Mouse (Mus musculus) ovary, adult 18-20 months (tissue): ENCODE data around the gene Ch25h.

Experiments
- DNase-seq: peaks from one replicate; pipeline ENCODE4 v3.0.0; 2022; ENCODE audit warnings: low spot score, mixed read lengths

Gene Ch25h

DNA sequence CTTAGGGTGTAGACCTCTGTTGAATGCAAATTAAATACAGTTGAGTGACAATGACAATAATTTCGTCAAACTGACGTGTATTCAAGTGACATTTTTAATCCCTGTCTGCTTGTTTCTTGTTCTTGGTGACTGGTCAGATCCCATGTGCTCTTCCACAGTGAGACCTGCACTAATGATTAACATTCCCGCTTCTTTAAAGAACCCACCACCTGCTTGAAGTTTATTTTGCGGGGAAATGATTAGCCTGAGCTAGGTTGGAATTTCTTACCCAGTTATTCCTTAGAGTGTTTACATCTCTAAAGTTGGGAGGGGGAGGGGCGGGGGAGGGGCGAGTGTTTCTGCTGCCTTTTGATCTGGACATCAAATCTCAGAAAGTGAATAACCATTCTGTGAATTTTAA lies 6.7 kb downstream of the Ch25h start:
- no peak for DNase-seq

- no peak for DNase-seq
Observed at GRCm38 (mm10) chr19:34464453-34464852, 10.5 kb downstream of the Ch25h start.

GRCm38 (mm10) chr19:34461451-34462019 lies 13.4 kb downstream of the Ch25h start:
- DNase-seq: no peak

- DNase-seq: no peak
Observed at GRCm38 (mm10) chr19:34450784-34451370, 24.1 kb downstream of the Ch25h start.

- no peak for DNase-seq
Observed at GRCm38 (mm10) chr19:34448851-34449250, 26.1 kb downstream of the Ch25h start.

DNA sequence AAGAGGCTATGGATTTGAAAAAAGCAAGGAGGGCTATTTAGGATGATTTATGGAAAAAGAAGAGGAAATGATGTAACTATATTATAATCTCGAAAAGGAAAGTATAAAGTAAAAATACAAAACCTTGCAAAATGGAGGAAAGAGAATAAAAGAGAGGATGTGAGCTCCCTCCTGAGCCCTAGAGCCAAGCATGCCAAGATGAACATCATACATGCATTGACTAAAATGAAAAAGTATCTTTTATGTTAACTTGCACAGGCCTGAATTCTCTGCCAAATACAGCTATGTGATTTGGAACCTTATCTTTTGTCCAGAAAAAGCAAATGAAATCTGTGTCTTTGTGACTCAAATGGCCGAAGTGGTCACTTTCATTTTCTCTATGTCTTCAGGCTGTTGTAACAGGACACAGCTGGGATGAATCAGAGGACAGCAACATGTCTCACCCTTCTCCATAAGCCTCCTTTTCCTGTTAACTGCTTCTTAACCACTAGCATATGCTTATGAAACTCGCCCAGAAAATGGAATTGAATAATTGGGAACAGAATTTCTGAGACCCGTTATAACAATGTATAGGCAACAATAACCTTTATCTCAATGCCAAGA lies 29.5 kb downstream of the Ch25h start:
- DNase-seq: no peak

- DNase-seq: no peak
Observed at GRCm38 (mm10) chr19:34444785-34445184, 30.2 kb downstream of the Ch25h start.

DNA sequence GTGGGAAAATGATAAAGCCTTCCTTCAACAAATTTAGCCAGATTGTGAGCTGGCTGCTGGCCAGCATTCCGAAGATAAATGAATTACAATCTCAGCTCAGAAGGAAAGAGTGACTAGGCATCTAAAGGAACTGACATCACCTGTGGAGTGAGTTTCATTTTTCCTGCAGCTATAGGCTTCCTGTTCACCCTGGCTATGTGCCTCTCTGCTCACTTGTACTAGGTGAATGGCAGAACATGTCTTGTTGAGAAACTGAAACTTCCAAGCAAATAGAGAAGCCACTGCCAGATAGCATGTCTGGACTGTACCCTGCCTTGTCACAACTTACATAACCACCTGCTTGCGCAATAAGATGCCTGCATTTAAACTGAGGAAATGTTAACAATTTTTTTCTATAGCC lies 33.0 kb downstream of the Ch25h start:
- DNase-seq: no peak

- no peak for DNase-seq
Observed at GRCm38 (mm10) chr19:34435197-34435611, 39.8 kb downstream of the Ch25h start.

DNA sequence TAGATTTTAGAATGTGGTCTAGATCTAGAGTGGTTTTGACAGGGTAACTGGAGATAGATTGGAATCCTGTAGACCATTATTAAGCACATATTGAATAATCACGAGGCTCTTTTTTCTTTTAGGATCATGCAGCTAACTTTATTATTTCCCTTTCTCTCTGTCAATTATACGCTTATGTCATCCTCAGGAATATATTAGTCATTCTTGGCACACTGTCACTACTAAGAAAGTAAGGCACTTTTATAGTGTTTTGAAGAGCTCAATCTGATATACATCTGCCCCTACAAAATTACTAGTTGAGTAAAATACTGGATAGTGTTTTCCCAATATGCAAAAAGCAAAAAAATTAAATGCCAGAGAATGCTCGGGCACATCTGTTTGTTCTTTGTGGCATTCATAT lies 43.6 kb downstream of the Ch25h start:
- DNase-seq: no peak

- DNase-seq: no peak
Observed at GRCm38 (mm10) chr19:34423783-34424335, 51.1 kb downstream of the Ch25h start.
